ENCODE assay signal across 15 mouse cellular contexts in the genomic region with DNA sequence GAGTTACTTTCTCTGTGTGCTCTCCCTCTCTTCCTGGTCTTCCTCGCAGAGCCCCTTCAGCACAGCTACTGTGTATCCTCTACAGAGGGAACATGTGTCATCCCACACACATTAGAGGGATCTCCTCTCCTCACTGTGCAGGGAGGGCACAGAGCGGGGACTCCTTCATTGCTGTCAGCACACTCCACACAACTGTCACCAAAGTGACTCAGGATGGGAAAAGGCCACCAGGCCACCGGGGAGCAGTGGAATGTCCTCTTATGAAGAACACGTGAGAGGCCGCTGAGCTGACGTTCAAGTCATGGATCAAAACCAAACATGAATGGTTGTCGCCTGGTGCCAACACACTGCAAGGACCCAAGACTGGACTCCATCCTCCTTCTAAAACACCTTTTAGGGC. TPM values are rescaled to one million over a fixed set of nuclear protein-coding genes. Genes with fewer than 3 reads are reported as not detected.
DNase-seq lines count a peak whose midpoint lies in the region; ATAC-seq and TF ChIP-seq lines count a peak whose summit lies in the region.
"Had no signal": no experiment of that assay in that cellular context is flagged by ENCODE, and none has a peak within 500 bp of the region (broad histone marks: within the 10 kb centered on the region; RNA-seq: fewer than 3 reads in every experiment).

No protein-coding gene starts in this region.

- no peak for TF ChIP-seq CTCF in small intestine, adult 2 months (IDR thresholded peaks at IDR 0.05; ENCODE audit: extremely low read depth, insufficient read length, insufficient replicate concordance, low read depth, low read length)

- peak; percentile 89 for DNase-seq in heart, adult 11 months
- no peak for DNase-seq in heart, postnatal 36 days
- DNase-seq in limb, embryonic 10.5 days (ENCODE audit: low spot score), result no peak
- no peak for DNase-seq in left cerebral cortex, adult 9 months (ENCODE audit: low spot score in 2 of 2)
- no peak for DNase-seq in cerebellum, postnatal 36 days
- DNase-seq: cerebellum, adult 9-10 months; gastrocnemius, postnatal 36 days; layer of hippocampus, adult 9-11 months had no signal

- H3K4me2 ChIP-seq in limb, embryonic 15.5 days, result no peak overlapping the region
- no peak overlapping the region for H3K4me2 ChIP-seq in embryonic facial prominence, embryonic 13.5 days
- H3K4me2 ChIP-seq: lung, embryonic 15.5 days had no signal

- no peak overlapping the region for H3K9ac ChIP-seq in limb, embryonic 15.5 days
- H3K9ac ChIP-seq in embryonic facial prominence, embryonic 13.5 days, result no peak overlapping the region
- H3K9ac ChIP-seq: forebrain, postnatal 0 days; lung, embryonic 15.5 days had no signal

- intact Hi-C loops in heart, postnatal 36 days (cut with DNase I), result no loop called here

- no peak for ATAC-seq in limb, embryonic 15.5 days (ENCODE audit: insufficient number of reproducible peaks, low FRiP score, low TSS enrichment, low read depth)
- no peak for ATAC-seq in embryonic facial prominence, embryonic 13.5 days (ENCODE audit: insufficient number of reproducible peaks, insufficient read depth, low FRiP score, low TSS enrichment, low read depth)
- ATAC-seq: activated CD4-positive, CD25-positive, alpha-beta regulatory T cell, adult 4 months; forebrain, postnatal 0 days had no signal

- H3K4me1 ChIP-seq in limb, embryonic 15.5 days, result peaks cover 67% of the 10 kb centered on the region
- H3K4me1 ChIP-seq in limb, embryonic 10.5 days, result peaks cover 66% of the 10 kb centered on the region
- H3K4me1 ChIP-seq in embryonic facial prominence, embryonic 13.5 days, result peaks cover 75% of the 10 kb centered on the region
- H3K4me1 ChIP-seq in small intestine, adult 2 months (ENCODE audit: control insufficient read depth, insufficient read depth, insufficient read length, low read length), result peaks cover 17% of the 10 kb centered on the region

- no peak for TF ChIP-seq POLR2A in small intestine, adult 2 months (IDR thresholded peaks at IDR 0.05; ENCODE audit: low read depth, low read length)

- no peak overlapping the region for H3K4me3 ChIP-seq in limb, embryonic 15.5 days
- H3K4me3 ChIP-seq in limb, embryonic 10.5 days, result no peak overlapping the region
- H3K4me3 ChIP-seq in embryonic facial prominence, embryonic 13.5 days, result no peak overlapping the region
- no peak overlapping the region for H3K4me3 ChIP-seq in small intestine, adult 2 months (ENCODE audit: low read depth, low read length)
- H3K4me3 ChIP-seq: erythroblast, embryonic 14.5 days; lung, embryonic 15.5 days had no signal

- 78% methylated on average over 7 of the region's 7 CpGs for WGBS in limb, embryonic 15.5 days
- 92% methylated on average over 7 of the region's 7 CpGs for WGBS in limb, embryonic 10.5 days
- 65% methylated on average over 7 of the region's 7 CpGs for WGBS in embryonic facial prominence, embryonic 13.5 days
- 91% methylated on average over 7 of the region's 7 CpGs for WGBS in small intestine, adult 2 months

- no peaks in the 10 kb centered on the region for H3K27me3 ChIP-seq in limb, embryonic 15.5 days
- H3K27me3 ChIP-seq in limb, embryonic 10.5 days (ENCODE audit: low read depth, poor library complexity, severe bottlenecking), result no peaks in the 10 kb centered on the region
- H3K27me3 ChIP-seq in embryonic facial prominence, embryonic 13.5 days, result no peaks in the 10 kb centered on the region
- no peaks in the 10 kb centered on the region for H3K27me3 ChIP-seq in small intestine, adult 2 months (ENCODE audit: control insufficient read depth, insufficient read depth, low read length)
- H3K27me3 ChIP-seq: lung, embryonic 15.5 days had no signal

- H3K9me3 ChIP-seq in limb, embryonic 15.5 days, result no peaks in the 10 kb centered on the region
- H3K9me3 ChIP-seq in limb, embryonic 10.5 days (replicated peaks), result no peaks in the 10 kb centered on the region
- no peaks in the 10 kb centered on the region for H3K9me3 ChIP-seq in embryonic facial prominence, embryonic 13.5 days
- H3K9me3 ChIP-seq: lung, embryonic 15.5 days had no signal

- no peaks in the 10 kb centered on the region for H3K36me3 ChIP-seq in limb, embryonic 15.5 days
- H3K36me3 ChIP-seq in limb, embryonic 10.5 days, result no peaks in the 10 kb centered on the region
- no peaks in the 10 kb centered on the region for H3K36me3 ChIP-seq in embryonic facial prominence, embryonic 13.5 days
- H3K36me3 ChIP-seq in small intestine, adult 2 months (ENCODE audit: control insufficient read depth, insufficient read depth, low read length), result no peaks in the 10 kb centered on the region
- H3K36me3 ChIP-seq: lung, embryonic 15.5 days had no signal

- peak overlapping the region; percentile 43; the same call in 1 of the 2 replicates for H3K27ac ChIP-seq in limb, embryonic 15.5 days
- no peak overlapping the region for H3K27ac ChIP-seq in limb, embryonic 10.5 days
- H3K27ac ChIP-seq in embryonic facial prominence, embryonic 13.5 days, result peak overlapping the region; percentile 60
- H3K27ac ChIP-seq in small intestine, adult 2 months (ENCODE audit: insufficient read depth, low read depth, low read length), result peak overlapping the region; percentile 12; the same call in 1 of the 2 replicates
- H3K27ac ChIP-seq: lung, embryonic 15.5 days had no signal

RNA-seq across cellular contexts. Expression of gene Sema4d, which starts 38.0 kb away (rescaled TPM):
- total RNA-seq in heart, postnatal 36 days (2021), result 10 to 100 TPM; 69.8 to 77.5 TPM
- polyA plus RNA-seq in limb, embryonic 15.5 days (2015; fragmentation: Nextera tagmentation; extraction: Ambion mirVana), result 7.1 and 8.0 TPM in 2 replicates
- polyA plus RNA-seq in limb, embryonic 10.5 days (2016; fragmentation: Nextera tagmentation; extraction: Ambion mirVana), result 5.9 and 6.0 TPM in 2 replicates
- 7.3 and 9.3 TPM in 2 replicates for polyA plus RNA-seq in embryonic facial prominence, embryonic 13.5 days (2015; fragmentation: Nextera tagmentation; extraction: Ambion mirVana)
- polyA plus RNA-seq in small intestine, adult 2 months (2012; rRNA removed), result 10.8 and 15.1 TPM in 2 replicates
